7 mouse cellular contexts compared by ENCODE assay signal in the genomic region with DNA sequence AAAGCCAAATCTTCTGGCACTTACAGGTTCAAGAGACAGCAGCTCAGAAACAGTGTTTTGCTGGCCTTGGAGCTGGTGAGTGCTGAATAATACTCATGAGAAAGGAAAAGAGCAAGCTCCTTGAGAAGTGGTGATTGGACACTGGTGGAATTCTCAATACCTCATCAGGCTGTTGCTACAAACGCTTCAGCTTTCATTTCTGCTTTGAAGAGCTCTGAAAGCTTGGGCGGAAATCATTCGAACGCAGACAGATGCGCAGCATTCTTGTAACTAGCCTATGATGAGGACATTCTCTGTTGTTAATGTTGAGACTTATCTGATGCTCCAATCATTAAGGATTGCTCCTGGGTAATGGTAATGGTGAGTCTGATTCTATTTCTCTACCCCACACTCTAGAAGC. TPM values are rescaled to one million over a fixed set of nuclear protein-coding genes. Genes with fewer than 3 reads are reported as not detected.
DNase-seq lines count a peak whose midpoint lies in the region; ATAC-seq lines count a peak whose summit lies in the region.

Gene Ktn1, plus strand, starts transcription at position 231 of the 400 bp plus-strand sequence.

- no peaks in the 10 kb centered on the region for H3K9me3 ChIP-seq in midbrain, embryonic 14.5 days (ENCODE audit: control insufficient read depth, low read length)

- DNase-seq in 416B (ENCODE audit: low read depth), result peak; percentile 44
- DNase-seq in CD4-positive, CD25-positive, alpha-beta regulatory T cell, adult 2 months (ENCODE audit: low read depth, low spot score), result peak; percentile 27
- DNase-seq in embryo, embryonic 10.5 days (ENCODE audit: low spot score), result peak; percentile 42
- DNase-seq in heart, adult 8-10 months (ENCODE audit: low spot score), result no peak
- no peak for DNase-seq in layer of hippocampus, postnatal 36 days
- peak; percentile 11 for DNase-seq in midbrain, embryonic 14.5 days
- no peak for DNase-seq in right cerebral cortex, postnatal 25 days

- H3K4me1 ChIP-seq in midbrain, embryonic 14.5 days (ENCODE audit: control insufficient read depth, insufficient read depth, low read length), result peaks cover 8% of the 10 kb centered on the region

- no peaks in the 10 kb centered on the region for H3K36me3 ChIP-seq in midbrain, embryonic 14.5 days (ENCODE audit: control insufficient read depth, insufficient read depth, low read length)

- H3K9ac ChIP-seq in midbrain, embryonic 14.5 days (replicated peaks; ENCODE audit: low read length), result peak within 1 kb of the TSS; percentile 97

- no peaks in the 10 kb centered on the region for H3K27me3 ChIP-seq in midbrain, embryonic 14.5 days (ENCODE audit: control insufficient read depth, insufficient read depth, low read length)

- 55% methylated on average over 5 of the region's 5 CpGs for WGBS in midbrain, embryonic 14.5 days

- H3K27ac ChIP-seq in midbrain, embryonic 14.5 days (replicated peaks; ENCODE audit: low read depth, low read length), result peak within 1 kb of the TSS; percentile 90

- no peak for ATAC-seq in midbrain, embryonic 14.5 days (ENCODE audit: low FRiP score, low TSS enrichment)

- peak within 1 kb of the TSS; percentile 73 for H3K4me2 ChIP-seq in midbrain, embryonic 14.5 days (ENCODE audit: low read length)

- peak within 1 kb of the TSS; percentile 94 for H3K4me3 ChIP-seq in midbrain, embryonic 14.5 days (replicated peaks; ENCODE audit: low read depth, low read length)

RNA-seq across cellular contexts. Expression of gene Ktn1, which starts in this region (rescaled TPM):
- 100 to 1,000 TPM; 175 to 222 (median 206) TPM for total RNA-seq in heart, adult 8-10 months (2022)
- 10 to 100 TPM; 76.1 to 93.8 TPM for total RNA-seq in layer of hippocampus, postnatal 36 days (2021)
- polyA plus RNA-seq in midbrain, embryonic 14.5 days (2014; fragmentation: Nextera tagmentation; extraction: Ambion mirVana), result 66.9 and 88.1 TPM in 2 replicates

Comparison
In these comparisons a context has a peak if more than half of its experiments do, and no peak if none do; other contexts are left out.
1. DNase-seq: peak in 416B (single experiment), CD4-positive, CD25-positive, alpha-beta regulatory T cell, adult 2 months (single experiment), embryo, embryonic 10.5 days (single experiment) and midbrain, embryonic 14.5 days (single experiment); none in heart, adult 8-10 months (single experiment), layer of hippocampus, postnatal 36 days (0 of 2) and right cerebral cortex, postnatal 25 days (single experiment).